Mouse (Mus musculus): ENCODE results near the gene Cfd. TPM values are rescaled to one million over a fixed set of nuclear protein-coding genes. Genes with fewer than 3 reads are reported as not detected.

Cfd gene
- total RNA-seq, 2 experiments from 2014 or later: 12.9 to 77.1 TPM

- Histone ChIP-seq H3K27ac (peak within 1 kb of the TSS; percentile 94), H3K4me3 (peak within 1 kb of the TSS; percentile 91)
- no peak for TF ChIP-seq CTCF (IDR thresholded peaks at IDR 0.05)
- peak; percentile 91 for DNase-seq
- intact Hi-C loops (cut with DNase I): no loop called here
Observed at GRCm38 (mm10) chr10:79926491-79927323, 36.1 kb downstream of the Cfd start, which contains the start of gene Arid3a. Gene Arid3a, plus strand, starts transcription at chr10:79927043.

DNA sequence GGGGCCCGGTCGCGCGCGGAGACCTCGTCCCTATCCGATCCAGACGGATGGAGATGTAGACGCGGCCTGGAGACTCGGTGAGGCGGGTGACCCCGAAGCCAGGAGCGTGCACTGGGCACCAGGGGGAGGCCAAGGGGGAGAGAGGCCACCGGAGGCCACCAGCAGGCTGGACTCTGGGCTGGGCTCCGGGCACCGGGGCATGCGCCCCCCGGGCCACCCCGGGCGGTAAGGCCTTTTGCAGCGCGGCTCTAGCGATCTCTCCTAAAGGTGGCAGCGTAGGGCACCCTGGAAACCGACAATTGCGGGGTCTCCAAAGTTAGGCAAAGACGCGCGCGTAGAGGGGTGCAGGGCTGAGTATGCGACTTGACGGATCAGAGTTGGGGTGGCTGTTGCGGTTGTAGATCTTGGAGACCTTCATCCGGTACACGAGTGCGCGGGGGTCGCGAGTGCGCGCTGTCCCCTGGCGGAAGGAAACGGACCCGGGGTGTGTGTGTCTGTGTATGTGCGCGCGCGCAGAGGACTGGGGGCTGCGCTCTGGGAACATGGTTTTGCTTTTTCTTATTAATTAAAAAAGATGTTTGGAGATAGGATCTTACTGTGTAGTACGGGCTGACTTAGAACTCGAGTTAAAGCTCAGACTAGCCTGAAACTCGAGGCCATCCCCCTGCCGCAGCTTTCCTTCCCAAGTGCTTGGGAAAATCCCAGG, 36.8 kb downstream of the Cfd start:
- Histone ChIP-seq H3K4me3 (peak overlapping the region; percentile 91), H3K27ac (peak overlapping the region; percentile 94)
- DNase-seq: peak; percentile 65
- TF ChIP-seq CTCF (IDR thresholded peaks at IDR 0.05): peak; percentile 29
- intact Hi-C loops (cut with DNase I): no loop called here

GRCm38 (mm10) chr10:79928030-79928694, 37.5 kb downstream of the Cfd start:
- TF ChIP-seq CTCF (IDR thresholded peaks at IDR 0.05): no peak
- H3K27ac ChIP-seq: peak overlapping the region; percentile 94
- DNase-seq: peak; percentile 34
- H3K4me3 ChIP-seq: peak overlapping the region; percentile 91
- intact Hi-C loops (cut with DNase I): no loop called here

DNA sequence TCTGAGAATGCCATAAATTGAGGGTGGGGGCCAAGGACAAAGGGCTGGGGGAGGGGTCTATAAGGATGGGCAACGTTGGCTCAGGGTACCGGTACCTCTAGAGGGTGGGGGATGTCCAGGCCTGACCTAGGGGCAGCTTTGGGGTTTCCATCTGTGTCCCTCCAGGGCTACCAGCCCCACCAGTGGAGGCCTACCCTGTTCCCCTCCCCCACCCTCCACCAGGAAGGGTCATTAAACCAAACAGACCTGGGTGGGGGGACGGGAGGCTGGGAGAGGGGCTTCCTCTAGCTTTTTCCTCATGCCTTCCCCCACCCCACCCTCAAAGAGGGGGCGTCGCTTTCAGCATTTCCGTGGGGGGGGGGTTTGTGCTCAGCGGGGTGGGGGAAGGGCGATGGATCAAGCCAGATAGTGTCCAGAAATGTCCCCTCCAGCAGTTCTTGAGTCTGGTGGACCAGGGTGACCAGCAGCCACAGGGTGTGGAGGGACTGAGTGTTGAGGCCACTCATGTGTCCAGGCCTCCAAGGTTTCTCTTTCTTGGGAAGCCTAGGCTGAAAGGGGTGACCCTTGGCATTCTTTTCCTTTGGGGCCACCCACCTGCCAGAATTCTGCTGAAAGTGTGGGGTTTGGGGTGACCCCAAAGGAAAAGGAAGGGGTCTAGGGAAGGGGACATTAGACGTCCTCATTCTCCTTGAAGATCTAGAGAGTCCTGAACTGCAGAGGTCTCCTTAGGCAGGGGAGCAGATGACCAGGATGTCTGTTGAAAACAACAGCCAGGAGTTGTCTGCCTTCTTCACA, 38.5 kb downstream of the Cfd start:
- TF ChIP-seq CTCF (IDR thresholded peaks at IDR 0.05): no peak
- Histone ChIP-seq H3K27ac (no peak overlapping the region), H3K4me3 (peak overlapping the region; percentile 11; the same call in 1 of the 2 replicates)
- no peak for DNase-seq
- intact Hi-C loops (cut with DNase I): no loop called here

DNA sequence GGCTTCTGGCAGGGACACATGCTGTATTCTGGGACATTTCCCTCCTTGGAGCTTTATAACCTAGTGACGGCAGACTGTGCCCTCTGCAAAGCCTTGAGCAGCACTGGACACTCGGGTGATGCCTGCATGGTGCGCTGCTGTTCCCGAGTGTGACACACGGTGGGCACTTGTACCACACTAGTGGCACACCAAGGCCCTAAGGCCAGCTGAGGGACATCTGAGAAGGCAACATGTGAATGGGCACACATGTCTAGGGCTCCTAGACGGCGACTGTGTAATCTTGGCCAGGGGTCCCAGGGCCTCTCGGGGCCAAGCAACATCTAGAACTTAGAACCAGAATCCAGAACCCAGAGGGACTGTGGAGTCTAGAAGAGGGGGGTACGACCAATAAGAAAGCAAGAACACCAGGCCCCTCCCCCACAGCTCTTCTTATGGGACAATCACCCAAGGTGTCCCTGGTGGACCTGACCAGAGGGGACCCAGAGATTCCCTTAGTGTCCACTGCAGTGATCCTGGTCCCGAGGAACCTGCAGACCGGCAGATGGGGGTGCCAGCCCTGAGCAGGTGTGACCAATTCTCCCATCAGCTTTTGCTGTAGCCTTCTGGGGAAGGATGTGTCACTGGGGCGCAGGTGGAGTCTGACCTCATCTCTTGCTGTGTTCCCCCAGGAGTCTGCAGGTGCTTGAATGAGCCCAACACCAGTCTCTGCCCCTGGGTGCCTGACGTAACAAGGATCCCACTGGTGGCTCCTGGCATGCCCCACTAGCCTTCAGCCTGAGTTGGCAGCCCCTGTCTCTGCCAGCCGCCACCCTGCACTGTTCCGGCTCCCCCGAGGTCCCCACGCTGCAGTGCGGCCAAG, 39.5 kb downstream of the Cfd start:
- intact Hi-C loops (cut with DNase I): no loop called here
- Histone ChIP-seq H3K4me3 (no peak overlapping the region), H3K27ac (no peak overlapping the region)
- no peak for DNase-seq
- no peak for TF ChIP-seq CTCF (IDR thresholded peaks at IDR 0.05)

DNA sequence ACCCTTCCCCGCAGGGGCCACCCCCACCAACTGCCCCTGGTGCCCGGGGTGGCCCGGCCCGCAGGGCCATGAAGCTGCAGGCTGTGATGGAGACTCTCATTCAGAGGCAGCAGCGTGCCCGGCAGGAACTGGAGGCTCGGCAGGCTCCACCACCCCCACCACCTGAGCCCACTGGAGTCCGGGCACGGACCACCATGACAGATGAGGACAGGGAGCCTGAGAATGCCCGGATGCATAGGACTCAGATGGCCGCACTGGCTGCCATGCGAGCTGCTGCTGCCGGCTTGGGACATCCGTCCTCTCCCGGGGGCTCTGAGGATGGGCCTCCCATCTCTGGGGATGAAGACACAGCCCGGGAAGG, 40.2 kb downstream of the Cfd start:
- TF ChIP-seq CTCF (IDR thresholded peaks at IDR 0.05): no peak
- no peak overlapping the region for H3K4me3 ChIP-seq
- DNase-seq: no peak
- H3K27ac ChIP-seq: no peak overlapping the region
- intact Hi-C loops (cut with DNase I): no loop called here

- no peak for DNase-seq
- intact Hi-C loops (cut with DNase I): no loop called here
- H3K4me3 ChIP-seq: no peak overlapping the region
- no peak for TF ChIP-seq CTCF (IDR thresholded peaks at IDR 0.05)
- H3K27ac ChIP-seq: peak overlapping the region; percentile 77; the same call in 1 of the 2 replicates
Observed at GRCm38 (mm10) chr10:79931797-79932196, 41.1 kb downstream of the Cfd start.

DNA sequence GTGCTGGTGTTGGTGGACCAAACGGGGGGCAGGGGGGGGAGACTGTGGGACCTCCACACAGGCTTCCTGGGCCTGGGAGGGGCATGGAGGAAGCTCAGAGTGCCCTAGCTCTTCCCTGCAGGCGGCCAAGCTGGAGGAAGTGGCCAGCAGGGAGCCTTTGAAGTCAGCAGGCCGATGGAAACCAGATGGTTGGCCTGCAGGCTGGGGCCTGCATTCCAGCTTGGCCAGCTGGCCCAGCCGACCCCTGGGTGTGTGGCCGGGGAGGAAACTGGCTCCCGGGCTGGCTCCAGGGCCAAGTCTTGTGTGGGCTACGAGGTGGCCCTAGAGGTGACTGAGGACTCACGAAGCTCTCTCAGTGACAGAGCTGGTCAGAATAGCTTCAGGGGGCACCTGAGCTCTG, 42.1 kb downstream of the Cfd start:
- H3K27ac ChIP-seq: peak overlapping the region; percentile 77

GRCm38 (mm10) chr10:79933145-79933679, 42.6 kb downstream of the Cfd start:
- DNase-seq: peak; percentile 52
- no peak for TF ChIP-seq CTCF (IDR thresholded peaks at IDR 0.05)
- intact Hi-C loops (cut with DNase I): no loop called here
- peak overlapping the region; percentile 77 for H3K27ac ChIP-seq
- peak overlapping the region; percentile 1; the same call in 1 of the 2 replicates for H3K4me3 ChIP-seq

More for the DNA sequence above, 42.1 kb downstream of the Cfd start:
- H3K4me3 ChIP-seq: peak overlapping the region; percentile 1; the same call in 1 of the 2 replicates
- no peak for TF ChIP-seq CTCF (IDR thresholded peaks at IDR 0.05)
- intact Hi-C loops (cut with DNase I): no loop called here
- peak; percentile 88 for DNase-seq

DNA sequence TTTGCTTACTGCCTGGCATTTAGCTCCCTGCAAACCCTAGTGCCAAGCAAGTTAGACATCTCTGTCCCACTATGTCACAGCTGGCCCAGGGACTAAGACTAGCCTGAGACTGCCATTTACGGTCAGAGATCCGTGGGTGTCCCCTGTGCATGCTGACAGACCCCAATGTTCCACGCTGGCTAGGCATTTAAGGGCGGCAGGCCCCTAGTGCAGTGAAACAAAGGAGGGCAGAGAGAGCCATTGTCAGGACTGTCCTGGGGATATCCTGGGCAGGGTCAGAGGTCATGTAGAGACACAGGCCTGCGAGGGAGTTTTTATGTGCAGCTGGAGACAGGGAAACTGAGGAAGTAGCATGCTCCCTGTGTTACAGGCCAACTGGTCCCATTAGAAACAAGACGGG, 43.2 kb downstream of the Cfd start:
- TF ChIP-seq CTCF (IDR thresholded peaks at IDR 0.05): no peak
- intact Hi-C loops (cut with DNase I): no loop called here
- Histone ChIP-seq H3K27ac (peak overlapping the region; percentile 77), H3K4me3 (peak overlapping the region; percentile 5)
- no peak for DNase-seq

DNA sequence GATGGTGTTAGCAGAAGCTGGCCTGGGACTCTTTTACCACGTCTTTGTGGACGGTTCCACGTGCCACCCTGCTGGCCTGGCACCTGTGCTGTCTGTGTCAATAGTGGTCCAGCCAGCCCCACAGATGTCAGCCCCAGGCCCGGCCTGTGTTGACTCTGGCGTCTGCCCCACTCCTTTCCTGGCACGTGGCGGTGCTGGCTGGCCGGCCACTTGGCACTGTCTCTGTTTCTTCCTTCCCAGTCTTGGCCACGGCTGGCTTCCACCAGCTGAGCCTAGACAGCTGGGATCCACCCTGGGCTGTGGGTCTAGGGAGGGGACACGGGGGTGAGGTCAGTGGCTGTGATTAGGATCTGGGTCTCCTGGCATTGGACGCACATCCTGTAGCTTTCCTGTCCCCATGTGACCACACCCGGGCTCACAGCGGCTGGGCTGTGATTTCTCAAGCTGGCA, 43.6 kb downstream of the Cfd start:
- peak overlapping the region; percentile 77 for H3K27ac ChIP-seq
- peak overlapping the region; percentile 5 for H3K4me3 ChIP-seq
- no peak for TF ChIP-seq CTCF (IDR thresholded peaks at IDR 0.05)
- peak; percentile 96 for DNase-seq
- intact Hi-C loops (cut with DNase I): no loop called here

All from gastrocnemius, adult 2 months (tissue).